Mouse (Mus musculus) embryo, embryonic 10 days (tissue): ENCODE results near the gene Svop.

ENCODE experiments used
- DNase-seq: peaks from one replicate; pipeline ENCODE4 v3.0.0-alpha.2; 2015; ENCODE audit warnings: low spot score

Svop gene

DNA sequence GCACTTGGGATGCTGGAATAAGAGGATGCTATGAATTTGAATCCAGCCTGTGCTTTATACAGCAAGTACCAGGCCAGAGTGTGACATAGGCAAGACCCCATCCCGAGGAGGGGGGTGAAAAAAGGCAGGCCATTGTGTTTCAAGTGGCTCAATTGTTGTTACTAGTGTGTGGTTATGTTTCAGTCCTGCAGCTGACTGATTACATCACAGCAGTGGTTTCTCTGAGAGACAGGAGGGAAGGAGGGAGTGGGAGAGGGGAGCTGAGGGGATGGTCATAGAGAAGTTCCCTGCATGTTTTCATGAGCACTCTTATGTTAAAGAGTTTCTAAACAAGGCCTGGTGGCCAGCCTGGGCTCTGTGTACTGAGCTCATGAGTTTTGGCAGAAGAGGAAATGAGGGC, 11.4 kb upstream of the Svop start:
- no peak for DNase-seq

GRCm38 (mm10) chr5:114101873-114102272, 10.5 kb upstream of the Svop start:
- no peak for DNase-seq

- no peak for DNase-seq
These were observed 9.2 kb upstream of the Svop start for GRCm38 (mm10) chr5:114100390-114101099.

- peak; percentile 91 for DNase-seq
These were observed 8.5 kb upstream of the Svop start for GRCm38 (mm10) chr5:114099709-114100389.

GRCm38 (mm10) chr5:114090421-114091013, 853 bp downstream of the Svop start:
- no peak for DNase-seq

DNA sequence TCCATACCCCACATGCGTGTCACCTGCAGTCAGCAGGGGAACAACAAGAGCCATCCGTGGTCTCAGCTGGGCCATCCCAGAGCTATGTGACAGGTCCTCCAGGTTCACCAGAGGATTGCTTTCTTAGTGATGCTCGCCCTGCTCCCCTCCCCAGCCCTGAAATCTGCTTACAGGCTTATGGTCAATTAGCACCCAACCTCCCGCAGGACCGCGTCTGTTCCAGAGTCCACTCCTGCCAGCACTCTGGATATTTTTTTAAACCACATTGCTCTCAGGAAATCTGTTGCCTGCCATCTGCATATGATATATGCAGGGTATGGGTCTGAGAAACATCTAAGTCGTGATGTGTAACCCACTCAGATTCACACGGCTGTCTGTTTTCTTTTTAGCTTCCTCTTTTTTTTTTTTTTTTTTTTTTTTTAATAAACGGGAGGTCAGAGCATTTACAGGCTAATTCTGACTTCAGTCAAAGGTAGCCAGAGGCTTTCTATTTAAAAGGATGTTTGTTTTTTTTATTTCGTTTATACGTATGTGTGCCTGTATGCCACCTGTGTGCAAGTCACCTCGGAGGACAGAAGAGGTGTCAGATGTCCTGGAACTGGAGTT, 3.4 kb downstream of the Svop start:
- no peak for DNase-seq

- DNase-seq, result no peak
These were observed 5.9 kb downstream of the Svop start for GRCm38 (mm10) chr5:114085501-114085900.

GRCm38 (mm10) chr5:114077009-114077408, 14.4 kb downstream of the Svop start:
- DNase-seq, result peak; percentile 25

DNA sequence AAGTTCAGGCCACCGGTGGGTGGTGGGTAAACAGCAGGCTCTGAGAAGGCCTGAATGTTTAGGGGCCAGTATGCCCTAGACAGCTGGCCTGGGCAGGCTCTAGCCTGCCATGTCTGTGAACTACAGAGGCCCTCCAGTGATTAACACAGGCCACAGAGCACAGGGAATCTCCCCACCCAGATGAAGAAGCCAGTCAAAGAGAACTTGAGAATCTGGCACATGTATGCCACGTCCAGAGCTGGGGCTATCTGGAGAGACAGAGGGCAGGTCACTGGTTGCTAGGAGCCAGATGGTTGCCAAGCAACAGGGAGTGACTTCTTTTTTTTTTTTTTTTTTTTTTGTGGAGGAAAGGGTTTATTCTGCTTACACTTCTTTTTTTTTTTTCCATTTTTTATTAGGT, 19.1 kb downstream of the Svop start:
- peak; percentile 82 for DNase-seq

GRCm38 (mm10) chr5:114070858-114071257, 20.5 kb downstream of the Svop start:
- DNase-seq, result no peak

DNA sequence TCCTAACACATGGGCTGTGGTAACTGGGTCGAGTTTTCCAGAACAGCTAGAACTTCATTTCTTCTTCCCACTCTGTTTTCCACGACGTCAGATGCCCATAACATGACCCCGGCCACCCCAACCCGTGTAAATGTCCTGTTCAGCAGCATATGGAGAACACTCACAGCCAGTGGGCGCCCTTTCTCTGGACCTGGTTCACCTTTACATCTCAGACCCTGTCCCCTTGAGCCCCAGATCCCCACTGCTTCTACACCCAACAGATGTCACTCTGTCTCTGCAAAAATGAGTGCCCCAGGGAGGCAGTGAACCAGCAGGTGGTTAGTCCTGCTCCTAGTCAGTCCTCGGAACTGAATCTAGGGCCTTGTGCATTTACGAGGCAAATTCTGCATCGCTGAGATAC, 23.4 kb downstream of the Svop start:
- no peak for DNase-seq

DNA sequence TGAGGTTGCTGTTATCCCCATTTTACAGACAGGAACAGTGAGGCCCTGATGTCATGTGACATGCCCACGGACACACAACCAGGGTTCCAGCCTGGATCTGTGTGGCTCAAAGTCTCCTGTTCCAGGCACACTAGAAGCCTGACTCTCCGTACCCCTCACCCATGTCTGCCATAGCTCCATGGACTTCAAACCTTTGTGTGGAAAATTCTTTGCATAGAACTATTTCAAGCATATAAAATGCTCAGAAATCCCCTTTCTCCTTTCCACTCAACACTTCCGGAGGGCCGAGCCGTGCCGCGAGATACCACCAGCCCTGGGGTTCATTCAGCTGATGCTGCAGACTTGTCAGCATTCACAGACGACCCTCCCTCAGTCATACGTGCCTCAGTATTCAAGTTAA, 23.8 kb downstream of the Svop start:
- no peak for DNase-seq

DNA sequence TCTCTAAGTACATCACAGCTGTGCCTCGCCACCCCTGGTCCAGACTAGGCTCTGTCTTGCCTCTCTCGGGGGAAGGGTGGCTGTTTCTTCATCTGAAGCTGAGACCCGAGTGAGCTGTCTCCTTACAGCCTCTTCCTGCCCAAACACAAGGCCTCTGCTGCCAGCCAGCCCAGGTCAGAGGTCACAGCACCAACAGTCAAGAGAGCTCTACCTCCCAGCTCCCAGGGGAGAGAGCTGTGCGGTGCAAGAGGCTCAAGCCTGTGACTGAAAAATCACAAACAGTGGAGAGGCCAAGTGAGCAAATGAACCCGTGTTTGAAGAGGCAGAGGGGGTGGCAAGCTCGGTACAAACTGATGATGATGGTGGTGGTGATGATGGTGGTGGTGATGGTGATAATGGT, 24.8 kb downstream of the Svop start:
- DNase-seq, result peak; percentile 19

DNA sequence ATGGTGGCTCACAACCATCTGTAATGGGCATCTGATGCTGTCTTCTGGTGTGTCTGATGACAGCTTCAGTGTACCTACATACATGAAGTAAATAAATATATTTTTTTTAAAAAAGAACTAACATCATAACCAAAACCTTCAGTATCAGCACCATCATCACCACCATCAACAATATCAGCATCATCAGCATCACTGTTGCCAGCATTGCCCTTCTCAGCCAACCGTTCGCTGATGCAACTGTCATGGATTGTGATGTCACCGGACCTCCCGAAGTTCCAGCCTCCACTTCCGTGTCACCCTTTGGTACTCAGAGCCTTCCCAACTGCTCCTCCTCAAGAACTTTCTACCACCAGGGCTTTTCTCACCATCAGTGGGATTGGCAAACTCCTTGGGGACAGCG, 26.2 kb downstream of the Svop start, which contains the start of gene Usp30:
Gene Usp30 (plus strand): TSS at position 301 of the 400 bp plus-strand sequence.
- no peak for DNase-seq

GRCm38 (mm10) chr5:114063958-114064357, 27.4 kb downstream of the Svop start:
- DNase-seq, result no peak

- DNase-seq, result no peak
These were observed 29.7 kb downstream of the Svop start for GRCm38 (mm10) chr5:114061675-114062074.

GRCm38 (mm10) chr5:114057129-114057731, 34.1 kb downstream of the Svop start:
- DNase-seq, result no peak

- peak; percentile 78 for DNase-seq
These were observed 39.1 kb downstream of the Svop start for GRCm38 (mm10) chr5:114052246-114052761.

GRCm38 (mm10) chr5:114048731-114049308, 42.5 kb downstream of the Svop start:
- DNase-seq, result no peak

- no peak for DNase-seq
These were observed 44.2 kb downstream of the Svop start for GRCm38 (mm10) chr5:114047182-114047581.

DNA sequence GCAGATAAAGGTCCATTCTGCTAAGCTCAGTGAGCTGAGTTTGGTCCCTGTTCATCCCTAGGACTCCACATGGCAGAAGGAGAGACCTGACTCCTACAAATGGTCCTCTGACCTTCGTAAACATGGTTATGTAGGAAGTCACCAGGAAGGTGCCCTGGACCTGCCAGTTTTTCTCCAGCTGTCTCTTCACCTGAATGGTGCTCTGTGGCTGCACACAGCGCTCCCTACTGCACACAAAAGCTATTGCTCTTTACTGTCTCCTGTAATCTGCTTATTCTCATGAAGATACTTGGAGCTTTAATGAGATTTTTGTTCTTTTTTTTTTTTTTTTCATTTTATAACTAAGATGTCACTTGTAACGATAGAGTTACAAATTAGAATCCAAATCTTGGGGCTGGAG, 44.8 kb downstream of the Svop start:
- DNase-seq, result no peak

DNA sequence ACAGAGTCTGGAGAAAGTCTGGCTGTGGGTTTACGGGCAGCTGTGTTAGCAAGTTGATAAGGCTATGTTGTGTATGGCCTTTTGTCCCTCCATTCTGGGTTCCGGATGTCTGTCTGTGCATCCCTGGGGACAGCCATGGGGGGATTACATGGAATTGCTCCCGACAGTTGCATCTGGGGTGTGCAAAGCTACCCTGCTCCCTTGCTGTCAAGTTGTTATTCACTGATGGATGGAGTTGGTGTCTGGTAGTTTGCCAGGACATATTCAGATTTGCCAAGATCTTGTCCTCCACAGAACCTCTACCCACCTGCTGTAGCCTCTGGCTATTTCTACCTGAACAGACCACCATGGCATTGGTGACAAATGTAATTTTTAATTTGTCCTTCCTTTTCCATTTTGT, 45.2 kb downstream of the Svop start:
- DNase-seq, result no peak
